Mouse (Mus musculus) liver, embryonic 15.5 days (tissue): ENCODE data around the gene A3galt2. TPM values are rescaled to one million over a fixed set of nuclear protein-coding genes. Genes with fewer than 3 reads are reported as not detected.
A peak's percentile ranks its signal among the peaks of the same experiment; 100 is the strongest.

Source experiments
- ATAC-seq: fragments of 200-750 bp; cut with Nextera tagmentation; 2 replicates; pipeline ENCODE4 v1.8.0; 2017; ENCODE audit warnings: moderate number of reproducible peaks, mild to moderate bottlenecking, moderate library complexity; ENCODE audit not compliant: insufficient read depth
- H3K27ac ChIP-seq: fragments of 300-500 bp; sonication (generic); replicated peaks from 2 replicates; pipeline ENCODE4 v1.5.1; 2015; ENCODE audit warnings: mild to moderate bottlenecking, inconsistent platforms
- H3K27me3 ChIP-seq: fragments of 300-500 bp; sonication (generic); 2 replicates; pipeline ENCODE4 v1.6.1; 2015; ENCODE audit warnings: mild to moderate bottlenecking, inconsistent platforms
- H3K36me3 ChIP-seq: fragments of 300-500 bp; sonication (generic); replicated peaks from 2 replicates; pipeline ENCODE4 v1.6.1; 2015; ENCODE audit warnings: moderate library complexity, mild to moderate bottlenecking, inconsistent platforms
- H3K4me1 ChIP-seq: fragments of 300-500 bp; sonication (generic); replicated peaks from 2 replicates; pipeline ENCODE4 v1.6.1; 2015; ENCODE audit warnings: inconsistent platforms
- H3K4me2 ChIP-seq: fragments of 300-500 bp; sonication (generic); 2 replicates; pipeline ENCODE4 v1.6.1; 2015; ENCODE audit warnings: moderate library complexity, mild to moderate bottlenecking, inconsistent platforms
- H3K4me3 ChIP-seq: fragments of 300-500 bp; sonication (generic); replicated peaks from 2 replicates; pipeline ENCODE4 v1.5.1; 2015; ENCODE audit warnings: mild to moderate bottlenecking, inconsistent platforms
- H3K9ac ChIP-seq: fragments of 300-500 bp; sonication (generic); 2 replicates; pipeline ENCODE4 v1.6.1; 2015; ENCODE audit warnings: moderate library complexity, mild to moderate bottlenecking, inconsistent platforms
- H3K9me3 ChIP-seq: fragments of 300-500 bp; sonication (generic); replicated peaks from 2 replicates; pipeline ENCODE4 v1.6.1; 2016; ENCODE audit warnings: inconsistent platforms
- WGBS: fragments of 180-500 bp; shearing (Covaris S2); methylation state at CpG from one replicate; pipeline ENCODE4 v1.1.7; 2015; ENCODE audit warnings: mixed read lengths; ENCODE audit not compliant: insufficient replicate concordance; 5-methylcytosine and 5-hydroxymethylcytosine counted together
- polyA plus RNA-seq: library from polyadenylated mRNA; unstranded; fragments of >200 nt; fragmentation: Nextera tagmentation; extraction: Ambion mirVana; gene quantifications from 2 replicates; pipeline ENCODE4 v1.2.1, GENCODE M21; 2015

Gene A3galt2
- polyA plus RNA-seq, 1 experiment from 2014 or later = not detected

DNA sequence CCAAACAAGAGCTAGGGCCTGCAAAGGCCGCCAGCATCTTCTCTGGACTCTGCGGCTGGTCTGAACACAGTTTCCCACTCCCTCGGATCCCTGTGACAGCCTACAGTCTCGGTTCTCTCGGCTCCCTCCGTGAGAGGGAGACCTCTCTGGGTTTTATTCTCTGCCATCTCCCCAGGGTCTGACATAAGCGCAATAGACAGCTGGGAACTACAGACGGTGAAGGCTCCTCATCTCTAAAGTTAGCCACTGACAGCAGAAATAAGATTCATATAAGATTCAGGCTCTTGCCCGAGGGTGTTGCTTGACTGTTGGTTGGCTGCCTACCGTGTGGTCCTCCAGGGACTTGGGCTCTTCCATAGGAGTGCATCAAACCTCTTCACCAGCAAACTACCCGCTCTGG is 22.4 kb downstream of the A3galt2 start:
- Histone ChIP-seq H3K9ac (no peak overlapping the region), H3K4me2 (no peak overlapping the region), H3K4me3 (no peak overlapping the region), H3K27ac (no peak overlapping the region), H3K36me3 (peaks cover 85% of the 10 kb centered on the region), H3K4me1 (peaks cover 10% of the 10 kb centered on the region), H3K9me3 (no peaks in the 10 kb centered on the region), H3K27me3 (no peaks in the 10 kb centered on the region)
- WGBS = 74% methylated on average over 11 of the region's 11 CpGs
- ATAC-seq = no peak

- Histone ChIP-seq H3K9ac (no peak overlapping the region), H3K27me3 (no peaks in the 10 kb centered on the region), H3K4me2 (no peak overlapping the region), H3K4me1 (peaks cover 15% of the 10 kb centered on the region), H3K36me3 (peaks cover 85% of the 10 kb centered on the region), H3K4me3 (no peak overlapping the region), H3K9me3 (no peaks in the 10 kb centered on the region), H3K27ac (no peak overlapping the region)
- 77% methylated on average over 7 of the region's 7 CpGs for WGBS
- no peak for ATAC-seq
Measured at GRCm38 (mm10) chr4:128782037-128782436, 26.9 kb downstream of the A3galt2 start.

- Histone ChIP-seq H3K36me3 (peaks cover 86% of the 10 kb centered on the region), H3K4me3 (no peak overlapping the region), H3K9ac (no peak overlapping the region), H3K4me2 (no peak overlapping the region), H3K27ac (no peak overlapping the region), H3K27me3 (no peaks in the 10 kb centered on the region), H3K4me1 (peaks cover 15% of the 10 kb centered on the region), H3K9me3 (no peaks in the 10 kb centered on the region)
- 22% methylated on average over 4 of the region's 4 CpGs for WGBS
- ATAC-seq = no peak
Measured at GRCm38 (mm10) chr4:128782645-128783044, 27.5 kb downstream of the A3galt2 start.

GRCm38 (mm10) chr4:128784950-128785631 is 29.9 kb downstream of the A3galt2 start:
- H3K4me3 ChIP-seq = no peak overlapping the region
- H3K27me3 ChIP-seq = no peaks in the 10 kb centered on the region
- H3K9ac ChIP-seq = no peak overlapping the region
- WGBS = 80% methylated on average over 15 of the region's 15 CpGs
- H3K9me3 ChIP-seq = no peaks in the 10 kb centered on the region
- peaks cover 69% of the 10 kb centered on the region for H3K36me3 ChIP-seq
- peaks cover 24% of the 10 kb centered on the region for H3K4me1 ChIP-seq
- H3K4me2 ChIP-seq = no peak overlapping the region
- ATAC-seq = no peak
- no peak overlapping the region for H3K27ac ChIP-seq

DNA sequence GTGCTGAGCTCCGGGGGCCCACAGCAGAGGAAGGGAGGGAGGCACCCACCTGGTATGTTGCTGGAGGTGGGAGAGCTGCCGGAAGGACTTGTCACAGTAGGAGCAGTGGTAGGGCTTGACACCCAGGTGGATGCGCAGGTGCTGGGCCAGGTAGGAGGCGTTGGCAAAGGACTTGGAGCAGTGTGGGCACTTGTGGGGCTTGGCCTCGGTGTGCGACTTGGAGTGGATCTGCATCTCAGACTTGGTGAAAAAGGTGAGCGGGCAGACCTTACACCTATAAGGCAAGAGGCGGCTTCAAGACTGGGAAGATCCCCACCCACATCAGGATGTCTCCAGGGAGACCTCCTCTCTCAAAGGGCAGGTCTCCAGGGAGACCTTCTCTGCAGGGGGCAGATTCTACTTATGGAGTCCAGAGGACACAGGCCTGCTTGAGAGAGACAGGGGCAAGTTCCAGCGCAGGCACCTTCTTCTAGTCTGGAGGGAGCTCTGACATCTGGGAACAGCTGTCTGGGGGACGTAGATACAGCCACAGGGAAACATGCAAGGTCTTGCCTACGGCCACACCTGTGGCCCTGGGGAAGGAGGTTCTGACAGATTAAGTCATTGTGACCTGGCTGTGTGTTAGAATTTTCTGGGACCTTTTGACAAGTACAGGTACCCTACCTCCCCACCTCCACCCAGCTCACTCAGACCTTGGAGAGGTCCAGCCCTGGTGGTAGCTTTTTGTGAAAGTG is 30.9 kb downstream of the A3galt2 start:
- Histone ChIP-seq H3K27ac (no peak overlapping the region), H3K4me2 (no peak overlapping the region), H3K4me3 (no peak overlapping the region), H3K36me3 (peaks cover 63% of the 10 kb centered on the region), H3K9me3 (no peaks in the 10 kb centered on the region), H3K4me1 (peaks cover 25% of the 10 kb centered on the region), H3K27me3 (no peaks in the 10 kb centered on the region), H3K9ac (no peak overlapping the region)
- WGBS = 82% methylated on average over 11 of the region's 11 CpGs
- no peak for ATAC-seq

GRCm38 (mm10) chr4:128787023-128787939 is 32.1 kb downstream of the A3galt2 start:
- Histone ChIP-seq H3K4me1 (peaks cover 20% of the 10 kb centered on the region), H3K4me2 (no peak overlapping the region), H3K27ac (no peak overlapping the region), H3K27me3 (no peaks in the 10 kb centered on the region), H3K9me3 (no peaks in the 10 kb centered on the region), H3K36me3 (peaks cover 55% of the 10 kb centered on the region), H3K4me3 (no peak overlapping the region), H3K9ac (no peak overlapping the region)
- 80% methylated on average over 24 of the region's 24 CpGs for WGBS
- no peak for ATAC-seq

DNA sequence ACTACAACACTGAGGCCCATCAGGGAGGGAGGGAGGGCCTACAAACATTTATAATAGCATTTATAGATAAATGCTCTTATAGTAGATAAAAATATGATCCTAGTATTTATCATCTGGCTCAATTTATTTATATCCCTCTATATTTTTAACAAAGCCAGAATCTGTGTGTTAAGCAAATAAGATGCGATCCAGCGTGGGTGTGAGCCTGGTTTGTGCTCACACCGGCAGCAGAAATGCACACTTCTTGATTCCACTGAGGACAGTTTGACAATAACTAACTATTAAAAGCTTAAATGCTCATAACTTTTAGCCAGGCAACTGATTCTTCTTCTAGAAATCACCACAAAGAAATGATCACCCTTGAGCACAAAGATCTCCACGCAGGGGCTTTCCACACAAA is 32.9 kb downstream of the A3galt2 start:
- H3K36me3 ChIP-seq = peaks cover 47% of the 10 kb centered on the region
- H3K4me1 ChIP-seq = peaks cover 12% of the 10 kb centered on the region
- no peak overlapping the region for H3K27ac ChIP-seq
- H3K27me3 ChIP-seq = no peaks in the 10 kb centered on the region
- no peaks in the 10 kb centered on the region for H3K9me3 ChIP-seq
- no peak overlapping the region for H3K4me3 ChIP-seq
- no peak overlapping the region for H3K9ac ChIP-seq
- WGBS = 85% methylated on average over 4 of the region's 4 CpGs
- H3K4me2 ChIP-seq = no peak overlapping the region
- no peak for ATAC-seq

DNA sequence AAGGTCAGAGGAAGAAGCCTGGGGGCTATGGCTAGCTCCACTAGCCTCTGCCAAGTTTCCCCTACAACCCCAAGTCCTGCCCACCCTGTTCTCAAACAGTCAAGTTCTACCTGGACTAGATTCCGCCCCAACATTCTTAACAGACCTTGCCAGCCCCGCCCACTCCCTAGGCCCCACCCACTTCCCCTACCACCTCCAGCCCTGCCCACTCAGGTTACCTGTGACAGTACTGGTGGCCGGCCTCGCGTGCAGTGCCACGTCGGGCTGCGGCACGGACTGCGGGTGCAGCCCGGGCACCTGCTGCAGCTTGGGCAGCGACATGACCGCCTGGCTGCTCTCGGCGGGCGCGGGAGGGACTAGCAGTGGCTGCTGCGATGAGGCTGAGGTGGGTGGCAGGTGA is 34.5 kb downstream of the A3galt2 start:
- peak overlapping the region; percentile 51 for H3K4me2 ChIP-seq
- H3K9me3 ChIP-seq = no peaks in the 10 kb centered on the region
- H3K27me3 ChIP-seq = no peaks in the 10 kb centered on the region
- H3K27ac ChIP-seq = no peak overlapping the region
- H3K4me3 ChIP-seq = peak overlapping the region; percentile 37
- no peak for ATAC-seq
- 74% methylated on average over 18 of the region's 18 CpGs for WGBS
- H3K9ac ChIP-seq = no peak overlapping the region
- peaks cover 23% of the 10 kb centered on the region for H3K4me1 ChIP-seq
- peaks cover 34% of the 10 kb centered on the region for H3K36me3 ChIP-seq

GRCm38 (mm10) chr4:128793710-128794109 is 38.5 kb downstream of the A3galt2 start:
- Histone ChIP-seq H3K4me1 (peaks cover 52% of the 10 kb centered on the region), H3K9ac (no peak overlapping the region), H3K4me3 (no peak overlapping the region), H3K9me3 (no peaks in the 10 kb centered on the region), H3K27ac (no peak overlapping the region), H3K27me3 (no peaks in the 10 kb centered on the region), H3K4me2 (no peak overlapping the region), H3K36me3 (0 out of 2 replicates have a peak, but pooled peaks cover 5% of the 10 kb centered on the region)
- ATAC-seq = no peak
- 28% methylated on average over 1 of the region's 1 CpGs for WGBS

GRCm38 (mm10) chr4:128794198-128794597 is 39.0 kb downstream of the A3galt2 start:
- WGBS = 74% methylated on average over 8 of the region's 8 CpGs
- H3K9me3 ChIP-seq = no peaks in the 10 kb centered on the region
- H3K27ac ChIP-seq = no peak overlapping the region
- no peak for ATAC-seq
- H3K4me1 ChIP-seq = peaks cover 55% of the 10 kb centered on the region
- H3K27me3 ChIP-seq = no peaks in the 10 kb centered on the region
- 0 out of 2 replicates have a peak, but pooled peaks cover 5% of the 10 kb centered on the region for H3K36me3 ChIP-seq
- H3K4me3 ChIP-seq = no peak overlapping the region
- no peak overlapping the region for H3K9ac ChIP-seq
- H3K4me2 ChIP-seq = no peak overlapping the region

DNA sequence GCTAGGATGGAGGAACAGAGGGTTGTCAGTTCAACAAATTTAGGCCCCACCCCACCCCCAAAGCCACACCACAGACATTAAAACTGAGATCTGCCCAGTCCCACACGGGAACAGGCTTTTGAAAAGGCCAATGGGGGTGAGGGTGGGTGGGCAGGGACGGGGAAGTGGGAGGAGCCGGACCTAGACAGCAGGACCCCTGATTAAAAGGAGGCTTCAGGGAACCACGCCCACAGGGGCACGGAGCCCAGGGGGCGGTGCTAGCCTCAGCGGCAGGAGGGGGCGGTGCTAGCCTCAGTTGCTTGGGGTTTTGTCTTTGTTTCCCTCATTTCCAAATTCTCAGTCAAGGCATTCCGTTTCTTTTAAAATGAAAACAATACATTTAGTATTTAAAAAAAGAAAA is 40.4 kb downstream of the A3galt2 start:
- Histone ChIP-seq H3K9ac (no peak overlapping the region), H3K4me1 (peaks cover 46% of the 10 kb centered on the region), H3K36me3 (no peaks in the 10 kb centered on the region), H3K4me3 (no peak overlapping the region), H3K27ac (no peak overlapping the region), H3K4me2 (peak overlapping the region; percentile 32), H3K9me3 (no peaks in the 10 kb centered on the region), H3K27me3 (no peaks in the 10 kb centered on the region)
- ATAC-seq = no peak
- 9% methylated on average over 9 of the region's 9 CpGs for WGBS
